15 mouse cellular contexts compared by ENCODE assay signal in the genomic region with DNA sequence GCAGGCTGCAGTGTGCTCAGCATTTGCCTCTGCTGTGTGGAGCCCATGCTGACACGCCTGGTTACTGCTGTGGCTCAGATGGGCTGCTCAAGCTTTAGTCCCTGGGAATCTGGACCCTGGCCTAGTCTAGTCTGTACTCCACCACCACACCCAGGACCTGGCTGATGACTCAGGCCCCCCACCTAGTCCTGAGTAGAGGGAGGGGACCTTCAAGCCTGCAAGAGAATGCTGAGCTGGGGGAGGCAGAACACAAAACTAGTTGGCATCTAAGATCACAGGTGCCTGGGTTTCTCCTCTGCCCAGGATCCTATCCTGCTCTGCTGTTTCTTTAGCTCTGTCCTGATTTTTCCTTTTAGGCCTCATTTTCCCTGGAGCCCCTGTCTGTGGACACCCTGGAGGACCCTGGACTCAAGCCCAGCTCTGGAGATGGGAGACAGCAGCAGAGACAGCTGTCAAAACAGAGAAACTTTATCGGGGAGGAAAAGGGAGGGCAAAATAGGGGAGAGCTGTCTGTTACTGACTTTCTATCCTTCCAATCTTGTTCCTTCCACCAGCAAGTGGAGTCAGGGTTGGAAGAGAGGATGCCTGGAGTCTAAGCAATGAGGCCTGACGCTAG. TPM values are rescaled to one million over a fixed set of nuclear protein-coding genes. Genes with fewer than 3 reads are reported as not detected.
DNase-seq lines count a peak whose midpoint lies in the region; ATAC-seq lines count a peak whose summit lies in the region.
"Had no signal": no experiment of that assay in that cellular context is flagged by ENCODE, and none has a peak within 500 bp of the region (broad histone marks: within the 10 kb centered on the region; RNA-seq: fewer than 3 reads in every experiment).

No protein-coding gene starts in this region.

- no peak overlapping the region for H3K4me3 ChIP-seq in heart, embryonic 10.5 days
- H3K4me3 ChIP-seq in neural tube, embryonic 13.5 days: no peak overlapping the region
- no peak overlapping the region for H3K4me3 ChIP-seq in neural tube, embryonic 15.5 days (replicated peaks)
- H3K4me3 ChIP-seq in heart, embryonic 16.5 days (ENCODE audit: low read length): no peak overlapping the region
- H3K4me3 ChIP-seq: stomach, embryonic 15.5 days had no signal

- peaks cover 42% of the 10 kb centered on the region for H3K36me3 ChIP-seq in heart, embryonic 10.5 days
- H3K36me3 ChIP-seq in neural tube, embryonic 13.5 days: peaks cover 47% of the 10 kb centered on the region
- H3K36me3 ChIP-seq in neural tube, embryonic 15.5 days: peaks cover 37% of the 10 kb centered on the region
- no peaks in the 10 kb centered on the region for H3K36me3 ChIP-seq in heart, embryonic 16.5 days (ENCODE audit: control insufficient read depth, insufficient read depth)

- no peaks in the 10 kb centered on the region for H3K9me3 ChIP-seq in heart, embryonic 10.5 days
- no peaks in the 10 kb centered on the region for H3K9me3 ChIP-seq in neural tube, embryonic 13.5 days
- no peaks in the 10 kb centered on the region for H3K9me3 ChIP-seq in neural tube, embryonic 15.5 days (replicated peaks)
- H3K9me3 ChIP-seq in heart, embryonic 16.5 days (replicated peaks; ENCODE audit: control insufficient read depth, low read length): no peaks in the 10 kb centered on the region
- H3K9me3 ChIP-seq: stomach, embryonic 15.5 days had no signal

- H3K27ac ChIP-seq in heart, embryonic 10.5 days: no peak overlapping the region
- H3K27ac ChIP-seq in neural tube, embryonic 13.5 days (replicated peaks): peak overlapping the region; percentile 38
- no peak overlapping the region; the same call in 1 of the 2 replicates for H3K27ac ChIP-seq in neural tube, embryonic 15.5 days (replicated peaks)
- H3K27ac ChIP-seq in heart, embryonic 16.5 days (ENCODE audit: low read length): peak overlapping the region; percentile 21
- H3K27ac ChIP-seq: kidney, postnatal 0 days; stomach, embryonic 15.5 days had no signal

- no peak overlapping the region; the same call in 1 of the 2 replicates for H3K9ac ChIP-seq in neural tube, embryonic 13.5 days
- no peak overlapping the region for H3K9ac ChIP-seq in neural tube, embryonic 15.5 days (replicated peaks)
- H3K9ac ChIP-seq in heart, embryonic 16.5 days (ENCODE audit: low read length): no peak overlapping the region; the same call in 1 of the 2 replicates
- H3K9ac ChIP-seq: stomach, embryonic 15.5 days had no signal

- no peak overlapping the region for H3K4me2 ChIP-seq in neural tube, embryonic 13.5 days
- H3K4me2 ChIP-seq in neural tube, embryonic 15.5 days: no peak overlapping the region
- H3K4me2 ChIP-seq in heart, embryonic 16.5 days (ENCODE audit: low read depth, low read length): no peak overlapping the region
- H3K4me2 ChIP-seq: stomach, embryonic 15.5 days had no signal

- ATAC-seq in neural tube, embryonic 13.5 days (ENCODE audit: low read depth): no peak
- ATAC-seq in neural tube, embryonic 15.5 days (ENCODE audit: low FRiP score): no peak
- no peak for ATAC-seq in heart, embryonic 16.5 days (replicated peaks; ENCODE audit: extremely low read depth, insufficient read depth, low FRiP score)

- peaks cover 13% of the 10 kb centered on the region; the same call in 1 of the 2 replicates for H3K27me3 ChIP-seq in heart, embryonic 10.5 days (ENCODE audit: insufficient read depth, poor library complexity, severe bottlenecking)
- no peaks in the 10 kb centered on the region for H3K27me3 ChIP-seq in neural tube, embryonic 13.5 days
- no peaks in the 10 kb centered on the region for H3K27me3 ChIP-seq in neural tube, embryonic 15.5 days (replicated peaks)
- no peaks in the 10 kb centered on the region for H3K27me3 ChIP-seq in heart, embryonic 16.5 days (ENCODE audit: control insufficient read depth, insufficient read depth, low read length)
- H3K27me3 ChIP-seq: stomach, embryonic 15.5 days had no signal

- 69% methylated on average over 3 of the region's 3 CpGs for WGBS in heart, embryonic 10.5 days
- WGBS in neural tube, embryonic 13.5 days: 82% methylated on average over 3 of the region's 3 CpGs
- WGBS in neural tube, embryonic 15.5 days: 72% methylated on average over 3 of the region's 3 CpGs
- WGBS in heart, embryonic 16.5 days: 53% methylated on average over 3 of the region's 3 CpGs

- H3K4me1 ChIP-seq in heart, embryonic 10.5 days: peaks cover 57% of the 10 kb centered on the region
- H3K4me1 ChIP-seq in neural tube, embryonic 13.5 days (replicated peaks): peaks cover 67% of the 10 kb centered on the region
- H3K4me1 ChIP-seq in neural tube, embryonic 15.5 days: peaks cover 64% of the 10 kb centered on the region
- H3K4me1 ChIP-seq in heart, embryonic 16.5 days (ENCODE audit: control insufficient read depth, insufficient read depth, low read length): peaks cover 39% of the 10 kb centered on the region

- peak; percentile 69 to 82 for DNase-seq in heart, adult 18-20 months
- no peak for DNase-seq in heart, embryonic 10.5 days (ENCODE audit: low spot score)
- DNase-seq in left cerebral cortex, adult 9 months (ENCODE audit: low spot score in 2 of 2): no peak
- no peak for DNase-seq in MN1 (ENCODE audit: low spot score)
- DNase-seq in lung, postnatal 10 days: no peak
- DNase-seq: adrenal gland, postnatal 14 days; cerebellum, adult 11-12 months; layer of hippocampus, postnatal 36 days; lung, postnatal 36 days; thymus, postnatal 4 days had no signal

RNA-seq across cellular contexts. Expression of a gene that starts 7.9 kb away (rescaled TPM):
- not detected for total RNA-seq in heart, adult 18-20 months (2021)
- polyA plus RNA-seq in heart, embryonic 10.5 days (2016; fragmentation: Nextera tagmentation; extraction: Ambion mirVana): 0.35 TPM in 1 of 2 replicates, not detected in the other
- polyA plus RNA-seq in neural tube, embryonic 13.5 days (2015; fragmentation: Nextera tagmentation; extraction: Ambion mirVana): 0.57 and 0.62 TPM in 2 replicates
- 0.33 and 0.60 TPM in 2 replicates for polyA plus RNA-seq in neural tube, embryonic 15.5 days (2015; fragmentation: Nextera tagmentation; extraction: Ambion mirVana)
- 0.19 TPM in 1 of 2 replicates, not detected in the other for polyA plus RNA-seq in heart, embryonic 16.5 days (2015; fragmentation: Nextera tagmentation; extraction: Ambion mirVana)
- total RNA-seq: adrenal gland, postnatal 14 days had no signal

RNA-seq across cellular contexts. Expression of a gene that starts 21.6 kb away (rescaled TPM):
- total RNA-seq in heart, adult 18-20 months (2021): 10 to 100 TPM in 1 of 2 experiments, 1 to 10 TPM in 1; 8.9 to 10.3 TPM
- polyA plus RNA-seq in heart, embryonic 10.5 days (2016; fragmentation: Nextera tagmentation; extraction: Ambion mirVana): 8.9 and 15.8 TPM in 2 replicates
- 17.1 and 18.4 TPM in 2 replicates for polyA plus RNA-seq in neural tube, embryonic 13.5 days (2015; fragmentation: Nextera tagmentation; extraction: Ambion mirVana)
- polyA plus RNA-seq in neural tube, embryonic 15.5 days (2015; fragmentation: Nextera tagmentation; extraction: Ambion mirVana): 18.6 and 19.9 TPM in 2 replicates
- 6.5 and 7.5 TPM in 2 replicates for polyA plus RNA-seq in heart, embryonic 16.5 days (2015; fragmentation: Nextera tagmentation; extraction: Ambion mirVana)

RNA-seq across cellular contexts. Expression of a gene that starts 45.8 kb away (rescaled TPM):
- 10 to 100 TPM; 52.3 to 52.9 TPM for total RNA-seq in heart, adult 18-20 months (2021)
- polyA plus RNA-seq in heart, embryonic 10.5 days (2016; fragmentation: Nextera tagmentation; extraction: Ambion mirVana): 220 and 264 TPM in 2 replicates
- 214 and 224 TPM in 2 replicates for polyA plus RNA-seq in neural tube, embryonic 13.5 days (2015; fragmentation: Nextera tagmentation; extraction: Ambion mirVana)
- 190 and 207 TPM in 2 replicates for polyA plus RNA-seq in neural tube, embryonic 15.5 days (2015; fragmentation: Nextera tagmentation; extraction: Ambion mirVana)
- 155 and 161 TPM in 2 replicates for polyA plus RNA-seq in heart, embryonic 16.5 days (2015; fragmentation: Nextera tagmentation; extraction: Ambion mirVana)

RNA-seq across cellular contexts. Expression of a gene that starts 48.3 kb away (rescaled TPM):
- 10 to 100 TPM; 30.8 to 37.3 TPM for total RNA-seq in heart, adult 18-20 months (2021)
- polyA plus RNA-seq in heart, embryonic 10.5 days (2016; fragmentation: Nextera tagmentation; extraction: Ambion mirVana): 60.6 and 98.7 TPM in 2 replicates
- 9.2 and 11.6 TPM in 2 replicates for polyA plus RNA-seq in neural tube, embryonic 13.5 days (2015; fragmentation: Nextera tagmentation; extraction: Ambion mirVana)
- 7.2 and 12.7 TPM in 2 replicates for polyA plus RNA-seq in neural tube, embryonic 15.5 days (2015; fragmentation: Nextera tagmentation; extraction: Ambion mirVana)
- 64.0 and 72.7 TPM in 2 replicates for polyA plus RNA-seq in heart, embryonic 16.5 days (2015; fragmentation: Nextera tagmentation; extraction: Ambion mirVana)

Comparison
In these comparisons a context has a peak if more than half of its experiments do, and no peak if none do; other contexts are left out.
1. DNase-seq: peak in heart, adult 18-20 months (2 of 2); none in heart, embryonic 10.5 days (single experiment), left cerebral cortex, adult 9 months (0 of 2), MN1 (single experiment) and lung, postnatal 10 days (single experiment).
2. H3K27ac ChIP-seq: peak in neural tube, embryonic 13.5 days (single experiment) and heart, embryonic 16.5 days (single experiment); none in heart, embryonic 10.5 days (single experiment) and neural tube, embryonic 15.5 days (single experiment).